Mouse (Mus musculus) thymus, adult 2 months (tissue): ENCODE data around the gene Sds.

Experiments used
- CTCF ChIP-seq: fragments of 200-500 bp; IDR thresholded peaks from 2 replicates; pipeline ENCODE4 v1.5.1; 2012; ENCODE audit warnings: mild to moderate bottlenecking, control low read depth, low read length, moderate library complexity, borderline replicate concordance; ENCODE audit not compliant: control insufficient read depth, poor library complexity, insufficient read depth; ENCODE audit errors: extremely low read depth
- POLR2A ChIP-seq: fragments of 200-500 bp; IDR thresholded peaks from 2 replicates; pipeline ENCODE4 v1.6.1; 2012; ENCODE audit warnings: mild to moderate bottlenecking, low read length, control low read depth, moderate library complexity; ENCODE audit not compliant: control insufficient read depth, poor library complexity, insufficient read depth; ENCODE audit errors: extremely low read depth

DNA sequence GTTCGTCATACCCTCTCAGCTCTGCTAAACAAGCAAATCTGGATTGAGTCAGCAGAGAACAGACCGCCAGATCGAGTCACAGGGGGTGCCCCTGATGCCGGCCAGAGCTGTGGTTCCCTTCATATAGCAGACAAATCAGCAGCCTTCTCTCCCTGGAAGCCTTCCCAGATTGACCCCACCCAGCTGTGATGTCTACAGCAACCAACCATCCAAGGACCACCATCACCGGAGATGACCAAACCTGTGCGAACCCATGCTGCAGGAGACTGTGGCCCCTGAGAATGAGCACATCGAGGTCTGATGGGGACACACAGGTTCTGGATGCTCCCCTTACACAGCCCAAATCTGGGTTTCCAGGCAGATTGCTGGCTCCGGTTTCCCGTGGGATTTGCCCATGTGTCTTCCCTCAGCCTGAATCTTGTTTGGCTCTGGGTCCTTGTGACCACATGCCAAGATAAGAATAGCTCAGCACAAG lies 25.9 kb downstream of the Sds start:
- TF ChIP-seq CTCF (no peak), POLR2A (no peak)
